Mouse (Mus musculus) erythroid progenitor cell, adult 5-6 weeks (primary cell): ENCODE measurements around the gene Ifitm1. TPM values are rescaled to one million over a fixed set of nuclear protein-coding genes. Genes with fewer than 3 reads are reported as not detected.
"Not testable (repeated sequence)": the region's sequence is repeated elsewhere in the genome, so short reads cannot be mapped to it uniquely, and the experiment has no call there.

ENCODE experiments used
- ATAC-seq: replicated peaks from 2 replicates; pipeline ENCODE4 v1.8.0; 2016; ENCODE audit warnings: moderate number of reproducible peaks, mild to moderate bottlenecking, moderate TSS enrichment, inconsistent platforms; ENCODE audit not compliant: poor library complexity, low FRiP score, severe bottlenecking
- total RNA-seq, 2 experiments: library from RNA; stranded (forward) in 1 of 2; stranded (reverse) in 1 of 2; fragments of 150-400 nt in 1 of 2; fragments of 186-747, 209-891 nt in 1 of 2; gene quantifications; 2 replicates each; pipeline versions ENCODE4 v1.2.3 to v1.2.4; 2015 to 2017; ENCODE audit warnings: low replicate concordance in 2 of 2

Ifitm1 gene
- total RNA-seq, 2 experiments from 2014 or later = 20.6 TPM; not detected in 1

GRCm38 (mm10) chr7:140949255-140949654 is 17.8 kb upstream of the Ifitm1 start:
- no peak for ATAC-seq

GRCm38 (mm10) chr7:140949824-140950530 is 17.0 kb upstream of the Ifitm1 start, which contains the start of gene Ifitm5:
Gene Ifitm5 (minus strand): TSS chr7:140950291.
- ATAC-seq = no peak

GRCm38 (mm10) chr7:140951051-140951450 is 16.0 kb upstream of the Ifitm1 start:
- no peak for ATAC-seq

- no peak for ATAC-seq
Observed at GRCm38 (mm10) chr7:140951765-140952164, 15.3 kb upstream of the Ifitm1 start.

GRCm38 (mm10) chr7:140952441-140952840 is 14.6 kb upstream of the Ifitm1 start:
- ATAC-seq = no peak

- no peak for ATAC-seq
Observed at GRCm38 (mm10) chr7:140953133-140953532, 13.9 kb upstream of the Ifitm1 start.

GRCm38 (mm10) chr7:140953800-140954732 is 13.0 kb upstream of the Ifitm1 start:
- no peak for ATAC-seq

GRCm38 (mm10) chr7:140954733-140955071 is 12.3 kb upstream of the Ifitm1 start:
- ATAC-seq = no peak

- no peak for ATAC-seq
Observed at GRCm38 (mm10) chr7:140955342-140955741, 11.7 kb upstream of the Ifitm1 start.

GRCm38 (mm10) chr7:140955758-140956555 is 11.1 kb upstream of the Ifitm1 start, which contains the start of the genes Gm45717 and Ifitm2:
Gene Gm45717 (minus strand): TSS chr7:140955937.
Gene Ifitm2 (minus strand): TSS chr7:140955987.
- no peak for ATAC-seq

GRCm38 (mm10) chr7:140956556-140956869 is 10.5 kb upstream of the Ifitm1 start:
- ATAC-seq = no peak

GRCm38 (mm10) chr7:140959181-140959901 is 7.7 kb upstream of the Ifitm1 start:
- no peak for ATAC-seq

- ATAC-seq = no peak
Observed at GRCm38 (mm10) chr7:140960026-140960425, 7.0 kb upstream of the Ifitm1 start.

- no peak for ATAC-seq
Observed at GRCm38 (mm10) chr7:140961416-140961815, 5.6 kb upstream of the Ifitm1 start.

GRCm38 (mm10) chr7:140962733-140963132 is 4.3 kb upstream of the Ifitm1 start:
- no peak for ATAC-seq

GRCm38 (mm10) chr7:140967862-140968591 is 1.0 kb downstream of the Ifitm1 start:
- 0 out of 2 replicates have a peak, but pooled peaks have one; percentile 19 for ATAC-seq

GRCm38 (mm10) chr7:140968710-140969109 is 1.7 kb downstream of the Ifitm1 start:
- ATAC-seq = not testable (repeated sequence)

GRCm38 (mm10) chr7:140970931-140971330 is 3.9 kb downstream of the Ifitm1 start:
- no peak for ATAC-seq
